Mouse (Mus musculus) ovary, postnatal 14 days (tissue): ENCODE measurements at regions not wholly inside any gene's neighbourhood (a gene's known extent, or its start where the extent isn't known, plus 50 kb on each side); places are given as distances from the start of the nearest gene placed in this dataset.
"Not testable (repeated sequence)": the region's sequence is repeated elsewhere in the genome, so short reads cannot be mapped to it uniquely, and the experiment has no call there.

Experiments
- DNase-seq: peaks from one replicate; pipeline ENCODE4 v3.0.0; 2022; ENCODE audit warnings: low spot score

DNA sequence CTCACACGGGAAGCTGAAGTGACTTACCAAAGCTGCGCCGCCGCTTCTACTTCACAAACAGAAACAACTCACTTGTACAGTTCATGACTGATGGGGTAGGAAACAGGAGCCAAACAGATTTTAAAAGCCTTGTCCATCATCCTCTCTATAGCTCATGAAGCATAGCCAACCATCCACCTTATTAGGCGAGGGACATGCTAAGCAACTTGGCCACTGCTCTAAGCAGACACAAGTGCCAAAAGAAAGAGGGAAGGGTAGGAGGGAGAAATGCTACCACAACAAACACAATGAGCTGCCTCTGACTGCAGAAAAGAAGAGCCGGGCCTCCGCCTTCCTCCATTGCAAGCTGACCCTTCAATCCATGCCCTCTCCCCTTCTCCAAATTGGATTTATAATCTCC is 179.9 kb downstream of the Dhx15 start:
- DNase-seq: no peak

DNA sequence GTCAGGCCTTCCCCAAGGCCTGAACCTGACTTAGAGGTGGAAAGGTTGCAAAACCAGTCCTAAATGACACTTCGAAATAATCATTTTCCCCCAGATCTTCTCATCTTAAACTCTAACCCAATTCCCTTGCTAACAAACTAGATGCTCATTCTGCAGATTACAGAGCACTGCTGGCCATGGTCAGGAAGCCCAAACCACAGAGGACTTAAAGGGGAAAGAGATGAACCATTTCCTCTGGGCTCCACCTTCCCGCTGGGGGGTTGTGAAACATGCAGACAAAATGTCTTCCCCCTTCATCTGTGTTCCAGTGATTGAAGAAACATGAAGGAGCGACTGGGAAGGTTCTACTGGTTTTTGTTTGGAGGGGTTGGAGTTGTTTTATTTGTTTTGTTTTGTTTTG is 181.4 kb downstream of the Dhx15 start:
- DNase-seq: no peak

DNA sequence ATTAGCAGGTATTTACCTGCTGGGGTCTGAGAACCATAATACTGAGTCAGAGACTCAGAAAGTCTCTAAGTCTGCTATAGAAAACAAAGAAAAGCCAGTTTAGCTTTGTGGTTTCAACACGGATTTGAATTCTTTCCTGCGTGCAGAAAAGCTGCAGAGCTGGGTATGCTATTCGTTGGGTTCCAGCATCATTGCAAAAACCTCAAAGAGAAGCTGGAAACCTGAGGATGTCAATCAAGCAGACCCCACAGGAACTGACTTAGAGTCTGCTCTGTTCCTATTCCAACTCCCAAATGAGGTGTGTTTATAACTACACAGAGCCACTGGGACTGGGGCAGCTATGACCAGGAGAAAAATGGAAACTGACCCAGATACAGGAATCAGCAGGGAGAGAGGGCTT is 183.5 kb downstream of the Dhx15 start:
- no peak for DNase-seq

DNA sequence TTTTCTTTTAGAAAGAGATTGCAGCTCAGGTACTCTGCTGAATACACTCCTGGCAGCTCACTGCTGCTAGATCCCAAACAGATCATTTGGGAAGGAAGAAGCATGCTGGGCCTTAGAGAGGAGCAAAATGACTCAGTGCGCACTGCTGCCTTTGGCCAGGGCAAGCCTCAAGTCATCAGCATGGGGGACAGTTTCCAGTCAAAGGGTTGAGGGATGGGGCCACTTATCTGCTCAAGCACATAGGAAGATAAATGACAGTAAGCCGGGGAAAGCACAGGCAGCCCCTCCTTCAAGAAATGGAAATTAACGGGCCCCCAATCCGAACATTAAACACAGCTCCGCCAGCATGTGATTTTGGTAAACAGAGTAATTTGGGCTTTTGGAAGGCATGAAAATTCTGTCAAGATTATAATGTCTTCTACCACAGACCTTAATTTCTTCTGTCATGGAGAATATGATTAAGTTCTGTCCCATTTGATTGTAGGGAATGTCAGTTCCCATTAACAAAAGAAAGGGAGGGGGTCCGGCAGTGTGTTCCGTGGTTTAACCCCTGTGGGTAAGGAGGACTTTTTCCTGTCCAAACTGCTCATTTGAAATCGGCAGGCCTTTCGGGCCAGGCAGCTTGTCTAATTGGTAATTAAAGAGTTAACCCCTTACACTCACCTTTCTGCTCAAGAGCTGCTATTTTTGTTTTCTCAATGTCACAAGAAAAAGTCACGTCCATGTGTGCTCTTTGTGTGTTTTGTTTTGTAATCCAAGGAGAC is 199.3 kb downstream of the Dhx15 start:
- DNase-seq: no peak

DNA sequence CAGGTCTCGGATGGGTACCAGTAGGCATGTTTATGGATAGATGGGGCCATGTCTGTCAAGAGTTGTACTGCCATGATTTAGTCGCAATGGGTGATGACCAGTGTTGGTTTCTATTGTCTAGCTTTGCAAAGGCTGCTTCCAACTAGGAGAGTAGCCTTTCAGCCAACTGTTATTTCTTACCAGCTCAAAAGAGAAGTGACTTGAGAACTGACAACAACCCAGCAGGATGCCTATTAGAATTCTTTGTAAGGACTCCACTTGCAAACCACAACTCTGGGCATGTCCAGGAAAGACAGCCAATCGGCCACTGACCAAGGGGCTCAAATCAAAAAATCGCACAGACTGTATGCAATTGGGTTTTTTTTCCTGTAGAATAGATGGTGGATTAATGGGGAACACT is 200.9 kb downstream of the Dhx15 start:
- DNase-seq: no peak

DNA sequence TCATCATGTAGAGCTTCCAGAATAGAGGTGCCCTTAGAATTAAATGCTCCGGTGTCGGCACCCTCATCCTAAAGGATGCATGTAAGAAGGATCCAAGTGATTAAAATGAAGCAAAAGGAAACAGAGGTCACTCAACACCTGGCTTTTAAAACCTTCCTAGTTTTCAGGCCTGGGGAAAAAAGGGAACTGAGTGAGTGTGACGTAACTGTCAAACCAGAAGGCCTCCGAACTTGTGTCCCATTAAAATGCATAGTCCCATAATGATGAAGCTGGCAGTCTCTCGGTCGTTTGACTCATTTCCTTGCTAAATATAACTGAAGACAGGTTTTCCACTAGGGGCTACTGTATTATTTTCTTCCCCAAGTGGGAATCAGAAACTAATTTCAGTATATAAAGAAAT is 201.4 kb downstream of the Dhx15 start:
- no peak for DNase-seq

DNA sequence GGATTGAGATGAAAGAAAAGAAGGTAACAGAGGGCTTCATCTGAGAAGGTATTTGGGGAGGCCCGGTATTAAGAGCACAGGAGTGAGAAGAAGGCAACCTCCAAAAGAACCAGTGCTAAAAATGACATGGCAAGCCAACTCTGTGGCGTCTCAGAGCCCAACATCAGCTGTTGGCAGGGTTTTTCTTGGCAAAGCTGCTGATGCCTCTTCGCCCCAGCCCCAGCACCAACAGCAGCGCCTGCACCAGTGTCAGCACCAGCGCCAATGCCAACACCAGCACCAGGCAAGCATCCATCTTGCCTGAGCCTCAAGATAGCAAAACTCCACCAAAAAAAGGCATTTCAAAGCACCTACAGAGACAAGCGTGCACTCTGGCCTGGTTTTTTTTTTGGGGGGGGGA is 205.3 kb downstream of the Dhx15 start:
- DNase-seq: no peak

DNA sequence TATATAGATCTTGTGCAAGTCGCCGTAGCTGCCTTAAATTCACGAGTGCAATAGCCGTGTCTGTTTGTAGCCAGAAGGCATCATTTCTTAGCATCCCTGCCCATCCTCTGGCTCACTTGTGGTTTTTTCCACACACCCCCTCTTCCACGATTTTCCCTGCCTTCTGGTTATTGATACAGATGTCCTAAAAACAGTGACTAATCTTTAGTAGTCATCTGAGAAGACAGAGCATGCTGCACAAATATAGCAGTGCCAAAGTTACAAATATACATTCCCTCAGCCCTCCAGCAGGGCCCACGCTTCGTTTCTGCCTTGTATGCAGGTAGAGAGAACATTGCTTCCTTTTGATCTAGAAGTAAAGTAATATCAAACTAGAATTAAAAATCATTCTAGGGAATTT is 207.5 kb downstream of the Dhx15 start:
- DNase-seq: no peak

DNA sequence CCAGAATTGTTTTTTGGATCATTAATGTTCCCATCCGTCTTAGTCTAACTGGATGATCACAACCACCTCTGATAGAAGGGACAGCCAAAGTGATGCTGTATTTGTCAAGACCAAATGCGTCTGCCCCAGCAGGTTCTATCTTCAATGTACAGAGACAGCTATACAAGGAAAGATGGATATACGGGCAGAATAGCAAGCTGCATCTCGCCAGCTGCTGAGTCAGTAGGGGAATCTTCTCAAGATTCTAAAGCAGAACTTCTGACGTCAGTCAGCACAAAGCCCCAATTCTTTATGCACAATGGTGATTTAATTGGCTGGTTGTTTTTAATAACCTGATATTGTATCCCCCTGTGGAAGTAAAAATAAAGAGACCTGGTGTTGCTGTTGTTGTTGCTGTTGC is 209.4 kb downstream of the Dhx15 start:
- DNase-seq: no peak

DNA sequence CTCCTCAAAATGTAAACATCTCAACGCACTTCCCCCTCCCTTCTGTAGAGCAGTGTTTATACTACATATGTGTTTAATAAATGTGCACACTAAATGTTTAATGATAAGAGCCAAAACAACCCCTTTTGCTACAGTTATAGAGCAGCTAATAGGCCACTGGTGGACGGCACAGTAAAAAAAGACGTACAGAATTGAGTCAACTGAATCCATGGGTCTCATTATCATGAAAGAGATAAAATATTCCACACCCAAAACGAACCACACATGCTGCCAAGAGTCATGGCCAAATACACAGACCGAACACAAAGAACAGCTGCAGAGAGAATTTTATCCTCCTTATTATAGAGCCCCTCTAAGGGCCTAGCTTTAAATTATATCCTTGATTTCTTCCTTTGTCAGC is 237.8 kb downstream of the Dhx15 start:
- no peak for DNase-seq

DNA sequence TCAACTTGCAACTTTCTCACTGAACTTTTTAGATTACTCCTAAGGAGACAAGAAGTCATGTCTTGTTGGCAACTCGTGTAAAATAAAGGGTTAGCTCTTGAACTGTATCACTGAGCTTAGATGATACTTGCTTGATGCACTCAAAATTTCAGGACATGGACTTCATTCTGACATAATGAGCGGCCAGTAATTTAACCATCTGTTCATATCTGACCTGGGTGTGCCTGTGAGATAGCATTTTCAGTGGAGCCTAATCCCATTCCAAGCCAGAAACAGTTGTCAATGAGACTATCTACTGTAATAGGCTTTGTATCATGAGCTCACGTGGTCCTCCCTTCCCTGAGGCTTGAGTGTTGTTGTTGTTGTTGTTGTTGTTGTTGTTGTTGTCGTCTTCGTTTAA is 240.3 kb downstream of the Dhx15 start:
- no peak for DNase-seq

DNA sequence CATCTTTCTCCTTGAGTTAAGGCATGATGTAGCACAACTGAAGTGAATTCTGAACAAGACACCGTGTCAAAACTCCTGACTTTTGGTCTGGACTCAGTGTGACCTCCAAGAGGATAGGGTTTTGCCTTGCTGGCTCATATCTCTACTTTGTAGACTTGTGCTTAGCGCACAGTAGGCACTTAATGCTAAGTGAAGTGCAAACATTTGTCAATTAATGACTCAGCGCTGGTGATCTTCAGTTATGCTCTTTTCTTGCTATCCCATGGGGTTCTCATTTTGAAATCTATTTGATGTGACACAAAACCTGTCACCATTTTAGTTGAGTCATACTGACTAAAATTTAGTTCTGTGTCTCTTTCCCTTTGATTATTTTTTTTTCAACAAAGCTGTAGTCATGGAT is 244.3 kb downstream of the Dhx15 start:
- no peak for DNase-seq

DNA sequence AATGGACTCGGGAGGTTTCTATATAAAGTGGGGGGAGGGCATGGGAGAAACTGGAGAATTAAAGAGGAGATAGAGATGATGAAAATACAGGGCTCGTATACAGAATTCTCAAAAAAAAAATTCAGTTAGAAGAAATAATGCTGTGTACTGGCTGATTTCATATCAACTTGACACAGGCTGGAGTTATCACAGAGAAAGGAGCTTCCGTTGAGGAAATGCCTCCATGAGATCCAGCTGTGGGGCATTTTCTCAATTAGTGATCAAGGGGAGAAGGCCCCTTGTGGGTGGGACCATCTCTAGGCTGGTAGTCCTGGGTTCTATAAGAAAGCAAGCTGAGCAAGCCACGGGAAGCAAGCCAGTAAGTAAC is 248.4 kb downstream of the Dhx15 start:
- DNase-seq: not testable (repeated sequence)

DNA sequence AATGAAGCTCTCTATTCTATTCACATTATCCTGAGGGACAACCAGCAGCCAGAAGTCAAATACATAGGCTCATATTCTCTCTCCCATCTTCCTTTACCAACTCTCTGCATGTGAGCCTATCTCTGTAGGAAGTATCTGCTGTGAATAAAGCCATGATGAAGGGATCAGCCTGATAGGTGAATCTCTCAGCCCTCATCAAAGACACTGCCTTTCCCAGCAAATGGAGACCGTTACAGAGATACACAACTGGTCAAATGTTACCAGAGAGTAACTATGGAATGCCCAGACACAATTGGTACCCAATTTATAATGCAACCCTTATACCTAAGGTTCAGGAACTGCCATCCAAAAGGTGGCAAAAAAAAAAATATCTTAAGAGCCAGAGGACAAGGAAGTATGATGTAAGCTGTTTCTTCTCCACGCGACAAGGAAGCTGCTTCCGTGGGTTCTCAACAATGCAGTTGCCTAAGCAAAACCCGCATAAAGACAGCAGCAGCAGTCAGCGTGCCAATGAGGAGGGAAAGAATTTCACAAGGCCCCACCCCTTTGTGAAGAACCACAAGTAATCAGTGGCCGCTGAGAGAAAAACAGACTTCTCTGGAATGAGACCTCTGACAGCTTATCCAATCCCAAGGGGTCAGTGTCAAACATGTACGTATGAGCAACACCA is 248.9 kb downstream of the Dhx15 start:
- DNase-seq: no peak

DNA sequence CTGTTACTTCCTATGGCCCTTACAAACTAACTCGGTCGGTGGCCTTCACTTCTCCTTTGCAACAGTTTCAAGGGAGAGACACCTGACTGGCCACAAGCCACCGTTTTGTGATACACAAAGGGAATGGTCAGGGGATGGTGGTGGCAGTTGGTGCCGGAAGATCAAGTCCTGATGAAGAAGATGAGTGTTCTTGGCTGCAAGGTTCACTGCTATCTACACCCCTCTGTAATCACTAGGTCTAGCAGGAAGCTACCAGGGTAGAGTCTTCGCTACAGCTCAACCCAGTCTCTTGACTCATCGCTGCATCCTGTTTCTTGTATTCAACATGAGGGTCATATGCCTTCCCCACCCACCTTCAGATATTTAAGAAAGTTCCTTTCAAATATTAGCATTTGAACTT is 251.5 kb downstream of the Dhx15 start:
- no peak for DNase-seq

DNA sequence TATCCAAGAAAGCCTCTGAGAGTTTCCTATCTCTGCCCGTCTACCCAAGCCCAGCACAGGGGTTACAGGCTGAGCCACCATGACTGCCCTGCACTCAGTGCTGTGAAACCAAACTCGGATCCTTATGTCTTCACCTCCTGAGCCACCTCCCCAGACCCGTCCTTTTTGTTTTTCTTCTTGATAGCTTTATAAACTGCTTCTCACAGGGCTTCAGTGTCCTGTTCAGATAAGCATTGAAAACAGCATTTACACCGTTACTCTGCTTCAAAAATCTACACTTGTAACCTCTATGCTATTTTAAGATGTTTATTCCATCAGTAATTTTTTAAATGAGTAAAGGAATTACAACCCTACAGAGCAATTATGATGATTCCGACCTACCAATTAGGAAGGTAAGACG is 253.0 kb downstream of the Dhx15 start:
- DNase-seq: no peak

DNA sequence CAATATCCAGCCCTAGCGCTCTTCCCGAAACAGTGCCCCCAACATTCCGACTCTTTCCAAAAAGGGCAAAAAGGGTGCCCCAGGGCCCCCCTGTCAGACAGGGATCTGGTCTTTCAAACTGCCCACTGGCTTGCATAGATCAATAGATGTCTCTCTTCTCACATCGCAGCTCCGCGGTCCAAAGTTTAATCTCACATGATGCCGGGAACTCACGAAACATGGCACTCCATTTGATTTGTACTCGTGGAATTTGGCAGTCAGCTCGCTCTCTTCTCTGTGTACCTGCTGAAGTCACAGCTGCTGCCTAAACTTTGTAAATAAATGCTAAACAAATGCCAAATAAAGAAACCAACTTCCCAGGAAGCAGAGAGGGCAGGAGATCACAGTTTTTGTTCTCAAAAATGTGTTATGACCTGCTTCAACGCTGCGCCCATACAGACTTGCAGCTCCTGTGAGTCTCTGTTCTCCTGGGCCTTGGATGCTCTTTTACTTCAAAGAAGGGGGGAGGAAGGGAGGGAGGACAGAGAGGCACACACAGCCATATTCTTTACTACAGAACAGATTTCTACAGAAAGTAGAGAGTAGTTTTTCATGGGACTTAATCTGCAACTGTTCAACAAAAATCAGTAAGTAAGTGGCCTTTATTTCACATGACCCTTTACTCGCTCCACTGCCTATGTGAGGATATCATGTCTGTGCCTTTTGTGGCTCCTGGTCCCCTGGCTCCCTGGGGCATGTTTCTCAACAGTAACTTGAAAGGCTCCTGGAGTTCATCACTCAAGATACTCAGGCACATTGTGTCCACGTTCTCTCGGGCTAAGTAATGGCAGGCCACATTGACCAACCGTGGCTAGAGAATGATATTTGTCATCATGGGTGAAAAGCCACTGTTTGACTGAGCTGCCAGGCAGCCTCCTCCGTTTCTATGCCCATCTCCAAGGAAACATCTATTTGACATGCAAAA is 254.6 kb downstream of the Dhx15 start:
- DNase-seq: no peak

DNA sequence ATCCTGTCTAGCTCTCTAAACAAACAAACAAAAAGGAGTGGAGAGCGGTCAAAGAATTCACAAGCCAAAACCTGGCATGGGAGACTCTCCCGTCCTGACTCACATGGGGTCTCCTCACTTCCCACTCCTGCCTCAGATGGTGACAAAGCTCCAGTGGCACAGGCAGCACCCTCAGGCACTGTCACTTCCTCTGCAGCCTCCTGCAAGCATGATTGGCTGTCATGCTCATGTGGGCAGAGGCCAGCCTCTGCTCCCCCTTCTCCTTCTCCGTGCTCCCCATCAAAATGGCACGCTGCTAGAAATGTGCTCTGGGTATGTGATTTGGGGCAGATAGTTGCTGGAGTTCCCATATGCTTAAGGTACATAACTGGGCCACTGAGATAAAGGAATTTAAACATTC is 255.4 kb downstream of the Dhx15 start:
- no peak for DNase-seq

DNA sequence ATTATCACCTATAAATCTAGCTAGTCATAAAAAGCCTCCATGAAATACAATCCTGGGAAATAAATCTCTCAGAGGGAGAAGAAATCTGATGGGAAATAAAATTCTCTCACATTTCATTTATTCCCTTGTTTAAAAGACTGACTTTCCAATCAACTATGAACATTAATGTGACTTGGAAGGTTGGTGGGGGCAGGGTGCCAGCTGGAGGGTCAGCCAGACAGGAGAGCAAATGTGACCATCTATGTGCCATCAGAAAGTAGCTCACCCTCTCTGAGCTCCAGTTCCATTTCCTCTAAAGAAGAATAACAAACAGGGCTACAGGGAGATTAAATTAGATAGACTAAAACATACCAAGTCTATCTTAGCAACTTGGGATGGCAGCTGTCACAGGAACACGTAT is 257.0 kb downstream of the Dhx15 start:
- DNase-seq: no peak

DNA sequence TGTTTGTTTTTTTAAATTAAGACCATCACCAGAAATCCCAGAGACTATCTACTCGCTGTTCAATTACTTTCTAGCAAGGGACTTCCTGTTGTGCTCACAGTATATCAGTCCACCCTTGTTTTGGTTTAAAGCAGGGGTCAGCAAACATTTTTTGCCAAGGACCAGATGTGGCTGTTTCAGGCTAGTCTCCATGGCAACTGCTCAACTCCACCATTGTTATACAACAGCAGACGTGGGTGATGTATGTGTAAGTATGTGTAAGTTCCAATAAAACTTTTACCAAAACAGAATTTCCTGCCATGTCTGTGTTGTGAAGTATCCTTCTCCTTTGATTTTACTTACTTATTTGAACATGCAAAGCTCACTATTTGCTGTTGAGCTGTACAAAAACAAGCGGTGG is 259.9 kb downstream of the Dhx15 start:
- DNase-seq: no peak

DNA sequence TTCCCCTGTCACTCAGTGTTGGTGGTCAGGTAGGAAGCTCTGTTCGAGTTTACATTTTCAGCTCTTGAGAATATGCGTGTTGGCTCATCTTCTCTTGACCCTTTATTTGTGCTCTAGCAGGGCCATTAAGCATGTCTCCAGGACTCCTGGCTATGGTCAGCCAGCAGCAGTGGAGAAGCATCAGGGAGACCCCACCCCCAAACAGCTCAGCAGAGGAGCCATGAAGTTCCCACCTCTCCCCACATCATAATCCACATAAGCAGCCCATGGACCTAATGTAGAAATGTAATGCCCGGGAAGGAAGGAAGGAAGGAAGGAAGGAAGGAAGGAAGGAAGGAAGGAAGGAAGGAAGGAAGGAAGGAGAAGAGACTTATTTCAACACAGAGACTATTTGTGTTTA is 261.5 kb downstream of the Dhx15 start:
- DNase-seq: no peak

DNA sequence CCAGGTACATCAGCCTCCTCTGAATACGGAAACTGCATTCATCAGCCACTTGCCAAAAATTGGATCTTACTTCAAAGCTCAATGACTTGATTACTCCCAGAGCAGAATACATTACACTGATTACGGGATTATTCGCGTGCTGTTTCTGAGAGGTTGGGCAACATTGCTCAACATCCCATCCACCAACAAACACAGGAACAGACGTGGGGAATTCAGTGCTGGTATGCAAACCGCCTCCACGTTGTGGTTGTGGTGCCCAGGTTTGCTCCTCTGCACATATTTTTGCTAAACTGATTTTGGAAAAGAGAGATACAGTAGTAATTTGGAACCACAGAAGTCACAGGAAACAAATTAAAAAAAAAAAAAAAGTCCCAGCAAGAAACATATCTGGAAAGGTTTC is 266.9 kb downstream of the Dhx15 start:
- DNase-seq: no peak

DNA sequence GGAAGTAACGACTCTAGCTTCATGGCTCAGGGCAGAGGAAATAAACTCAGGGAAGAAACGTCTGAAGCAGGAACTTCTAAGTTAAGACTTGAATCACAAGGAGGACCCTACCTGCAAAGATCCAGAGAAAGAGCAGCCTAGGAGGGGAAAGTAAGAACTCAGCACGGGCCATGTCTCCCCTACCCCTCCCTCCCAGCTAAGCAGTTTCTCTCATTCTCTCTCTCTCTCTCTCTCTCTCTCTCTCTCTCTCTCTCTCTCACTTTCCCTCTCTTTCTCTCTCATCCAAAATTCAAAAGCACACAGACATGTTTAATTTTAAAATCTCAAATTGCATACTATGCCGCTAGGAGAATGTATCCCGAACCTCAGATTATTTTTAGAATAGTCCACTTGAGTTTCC is 267.3 kb downstream of the Dhx15 start:
- no peak for DNase-seq
